Mouse (Mus musculus) stomach, embryonic 15.5 days (tissue): ENCODE results near the gene Slc6a21. TPM values are rescaled to one million over a fixed set of nuclear protein-coding genes. Genes with fewer than 3 reads are reported as not detected.
"Not testable (repeated sequence)": the region's sequence is repeated elsewhere in the genome, so short reads cannot be mapped to it uniquely, and the experiment has no call there.

Experiments used
- ATAC-seq: fragments of 200-750 bp; cut with Nextera tagmentation; 2 replicates; pipeline ENCODE4 v1.8.0; 2017; ENCODE audit warnings: low read depth, moderate number of reproducible peaks, moderate TSS enrichment; ENCODE audit not compliant: insufficient read depth, low FRiP score
- H3K27ac ChIP-seq: fragments of 300-500 bp; sonication (generic); 2 replicates; pipeline ENCODE4 v1.5.1; 2015; ENCODE audit warnings: mild to moderate bottlenecking, inconsistent platforms
- H3K27me3 ChIP-seq: fragments of 300-500 bp; sonication (generic); replicated peaks from 2 replicates; pipeline ENCODE4 v1.6.1; 2015; ENCODE audit warnings: inconsistent platforms
- H3K36me3 ChIP-seq: fragments of 300-500 bp; sonication (generic); 2 replicates; pipeline ENCODE4 v1.6.1; 2015; ENCODE audit warnings: inconsistent platforms
- H3K4me1 ChIP-seq: fragments of 300-500 bp; sonication (generic); 2 replicates; pipeline ENCODE4 v1.6.1; 2015; ENCODE audit warnings: inconsistent platforms
- H3K4me2 ChIP-seq: fragments of 300-500 bp; sonication (generic); 2 replicates; pipeline ENCODE4 v1.6.1; 2015; ENCODE audit warnings: mild to moderate bottlenecking, inconsistent platforms
- H3K4me3 ChIP-seq: fragments of 300-500 bp; sonication (generic); replicated peaks from 2 replicates; pipeline ENCODE4 v1.5.1; 2015; ENCODE audit warnings: inconsistent platforms
- H3K9ac ChIP-seq: fragments of 300-500 bp; sonication (generic); 2 replicates; pipeline ENCODE4 v1.6.1; 2015; ENCODE audit warnings: inconsistent platforms
- H3K9me3 ChIP-seq: fragments of 300-500 bp; sonication (generic); 2 replicates; pipeline ENCODE4 v1.6.1; 2016; ENCODE audit warnings: inconsistent platforms
- WGBS: fragments of 180-500 bp; shearing (Covaris S2); methylation state at CpG from one replicate; pipeline ENCODE4 v1.1.7; 2015; 5-methylcytosine and 5-hydroxymethylcytosine counted together
- polyA plus RNA-seq: library from polyadenylated mRNA; unstranded; fragments of >200 nt; fragmentation: Nextera tagmentation; extraction: Ambion mirVana; gene quantifications from 2 replicates; pipeline ENCODE4 v1.2.1, GENCODE M21; 2015

The Slc6a21 gene
- polyA plus RNA-seq, 1 experiment from 2014 or later: not detected

DNA sequence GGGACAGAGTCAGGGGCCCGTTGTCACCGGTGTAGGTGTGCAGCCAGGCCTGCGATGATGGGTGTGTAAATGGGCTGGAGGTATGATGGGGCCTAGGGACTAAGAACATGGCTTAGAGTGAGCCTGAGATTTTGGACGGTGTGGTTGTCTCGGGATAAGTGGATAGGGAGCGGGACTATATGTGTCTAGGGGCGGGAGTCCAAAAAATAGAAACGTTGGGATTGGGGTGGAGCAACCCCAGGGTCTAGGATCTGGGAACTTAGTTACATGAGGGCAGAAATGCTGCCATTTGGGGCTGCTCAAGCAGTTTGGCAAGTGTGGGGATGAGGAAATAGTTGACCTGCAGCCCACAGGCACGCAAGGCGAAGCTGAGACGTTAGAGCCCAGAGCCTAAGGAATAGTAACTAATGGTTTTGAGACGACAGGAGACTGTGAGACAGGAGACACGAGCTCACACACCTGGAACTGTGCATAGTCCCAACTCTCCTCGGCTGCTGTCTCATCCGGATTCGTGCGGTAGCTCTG, 41.6 kb upstream of the Slc6a21 start:
- H3K36me3 ChIP-seq: peaks cover 15% of the 10 kb centered on the region; the same call in 1 of the 2 replicates
- no peak overlapping the region for H3K27ac ChIP-seq
- H3K9me3 ChIP-seq: no peaks in the 10 kb centered on the region
- peak overlapping the region; percentile 44 for H3K4me2 ChIP-seq
- 0 out of 2 replicates have a peak, but pooled peaks have one; percentile 9 for ATAC-seq
- H3K4me1 ChIP-seq: peaks cover 31% of the 10 kb centered on the region
- 41% methylated on average over 17 of the region's 17 CpGs for WGBS
- H3K9ac ChIP-seq: 0 out of 2 replicates have a peak overlapping the region, but pooled peaks have one; percentile 14
- H3K4me3 ChIP-seq: peak overlapping the region; percentile 20
- peaks cover 4% of the 10 kb centered on the region; the same call in 1 of the 2 replicates for H3K27me3 ChIP-seq

DNA sequence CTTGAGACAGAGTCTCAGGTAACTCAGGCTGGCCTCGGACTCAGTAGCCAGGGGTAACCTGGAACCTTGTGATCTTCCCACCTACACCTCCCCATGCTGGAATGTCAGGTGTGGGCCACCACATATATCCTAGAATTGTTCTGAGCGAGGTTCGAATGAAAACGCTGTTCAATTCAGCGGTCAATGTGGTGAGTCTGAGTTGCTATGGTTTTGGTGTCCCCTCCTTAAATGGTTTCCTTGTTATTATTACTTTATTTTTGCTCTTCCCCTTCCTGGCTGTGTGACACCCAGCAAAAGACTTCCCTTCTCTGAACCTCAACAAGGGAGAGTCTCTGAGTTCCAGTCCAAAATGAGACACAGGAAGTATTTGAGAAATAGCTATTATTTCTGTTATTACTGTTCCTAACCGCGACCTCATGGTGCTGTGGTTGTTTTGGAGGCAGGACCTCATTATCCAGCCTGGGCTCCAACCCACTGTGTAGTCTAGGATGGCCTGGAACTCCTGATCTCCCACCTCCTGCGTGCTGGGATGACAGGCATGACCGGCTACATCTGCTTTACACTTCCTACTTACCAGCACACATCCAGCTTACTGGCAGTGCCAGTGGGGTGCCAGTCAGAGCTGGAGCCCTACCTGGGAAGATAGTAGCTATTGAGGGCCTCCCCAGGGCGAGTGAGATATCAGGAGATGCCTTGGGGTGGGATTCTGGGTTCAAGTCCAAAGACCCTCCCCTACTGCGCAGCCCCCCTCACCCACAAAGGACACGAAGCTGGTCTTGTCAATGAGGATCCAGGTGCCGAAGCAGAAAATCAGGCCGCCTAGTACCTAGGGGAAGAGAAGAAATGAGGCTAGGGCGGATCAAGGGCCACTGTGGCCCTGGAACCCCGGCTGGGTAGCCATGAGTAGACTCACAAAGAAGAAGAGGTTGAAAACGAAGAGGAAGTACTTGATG, 39.3 kb upstream of the Slc6a21 start:
- no peak for ATAC-seq
- 0 out of 2 replicates have a peak overlapping the region, but pooled peaks have one; percentile 1 for H3K4me3 ChIP-seq
- no peaks in the 10 kb centered on the region for H3K9me3 ChIP-seq
- no peak overlapping the region for H3K9ac ChIP-seq
- peaks cover 32% of the 10 kb centered on the region for H3K4me1 ChIP-seq
- H3K36me3 ChIP-seq: no peaks in the 10 kb centered on the region
- no peak overlapping the region; the same call in 1 of the 2 replicates for H3K4me2 ChIP-seq
- 73% methylated on average over 17 of the region's 17 CpGs for WGBS
- 0 out of 2 replicates have a peak overlapping the region, but pooled peaks have one; percentile 13 for H3K27ac ChIP-seq
- H3K27me3 ChIP-seq: peaks cover 4% of the 10 kb centered on the region; the same call in 1 of the 2 replicates

DNA sequence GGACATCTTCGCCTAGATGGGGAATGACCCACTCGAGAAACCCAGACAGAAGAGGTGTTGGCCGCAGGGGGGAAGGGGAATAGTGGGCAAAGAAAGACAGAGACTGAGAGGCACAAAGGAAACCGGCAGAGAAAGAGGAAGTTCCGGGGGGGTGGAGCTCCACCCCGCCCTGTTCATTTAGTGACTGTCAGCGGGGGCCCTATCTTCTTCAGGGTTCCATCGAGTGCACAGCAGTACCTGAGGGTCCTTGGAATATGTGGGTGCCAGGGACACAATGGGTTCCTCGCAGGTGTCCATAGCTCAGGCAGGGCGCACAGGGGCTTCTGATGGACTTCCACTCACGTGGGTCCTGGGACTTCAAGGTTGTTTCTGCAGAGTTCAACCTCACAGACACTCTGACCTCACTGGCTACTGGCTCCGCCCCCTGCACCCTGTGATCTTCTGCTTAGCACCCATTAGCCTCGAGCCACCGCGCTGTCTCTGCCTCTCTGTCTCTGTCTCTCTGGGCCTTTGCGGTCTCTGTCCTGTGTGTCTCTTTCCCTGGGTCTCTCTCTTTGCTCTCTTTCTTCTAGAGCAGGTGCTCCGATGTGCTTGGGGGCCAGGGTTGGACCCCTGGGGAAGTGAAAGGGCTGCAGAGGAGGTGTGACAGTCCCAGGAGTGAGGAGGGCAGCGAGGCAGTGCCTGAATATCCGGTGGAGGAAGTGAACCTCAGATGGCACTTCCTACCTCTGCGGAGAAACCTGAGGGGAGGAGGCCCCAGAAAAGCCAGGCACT, 38.4 kb upstream of the Slc6a21 start, which contains the start of gene Cd37:
TSS of gene Cd37 (minus strand) at position 393 of the 774 bp plus-strand sequence.
- no peaks in the 10 kb centered on the region for H3K36me3 ChIP-seq
- no peak for ATAC-seq
- H3K9me3 ChIP-seq: no peaks in the 10 kb centered on the region
- H3K27ac ChIP-seq: 0 out of 2 replicates have a peak within 1 kb of the TSS, but pooled peaks have one; percentile 13
- peak within 1 kb of the TSS; percentile 21; the same call in 1 of the 2 replicates for H3K4me2 ChIP-seq
- H3K9ac ChIP-seq: no peak within 1 kb of the TSS
- H3K4me3 ChIP-seq: 0 out of 2 replicates have a peak within 1 kb of the TSS, but pooled peaks have one; percentile 1
- H3K27me3 ChIP-seq: peaks cover 4% of the 10 kb centered on the region; the same call in 1 of the 2 replicates
- H3K4me1 ChIP-seq: peaks cover 24% of the 10 kb centered on the region
- WGBS: 35% methylated on average over 20 of the region's 20 CpGs

DNA sequence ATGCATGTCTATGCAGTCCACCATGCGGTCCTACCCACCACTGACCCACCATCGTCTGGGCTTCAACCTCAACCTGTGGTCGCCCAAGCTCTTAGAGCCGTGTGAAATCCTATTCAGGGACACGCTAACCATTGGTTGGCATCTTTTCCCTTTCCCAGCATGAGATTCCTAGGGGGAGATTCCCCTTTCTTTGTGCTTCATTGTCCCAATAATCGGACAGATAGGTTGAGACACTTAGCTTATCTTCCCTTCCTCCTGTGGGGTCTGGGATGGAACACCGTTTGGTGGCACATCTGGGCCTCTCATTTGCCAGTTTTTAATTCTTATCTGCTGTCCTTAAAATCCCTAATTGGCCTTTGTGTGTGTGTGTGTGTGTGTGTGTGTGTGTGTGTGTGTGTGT, 37.2 kb upstream of the Slc6a21 start:
- H3K4me1 ChIP-seq: peaks cover 13% of the 10 kb centered on the region
- no peak overlapping the region for H3K9ac ChIP-seq
- ATAC-seq: no peak
- no peaks in the 10 kb centered on the region for H3K9me3 ChIP-seq
- H3K27me3 ChIP-seq: peaks cover 4% of the 10 kb centered on the region; the same call in 1 of the 2 replicates
- H3K4me3 ChIP-seq: no peak overlapping the region
- 86% methylated on average over 7 of the region's 7 CpGs for WGBS
- no peak overlapping the region for H3K27ac ChIP-seq
- no peak overlapping the region for H3K4me2 ChIP-seq
- no peaks in the 10 kb centered on the region for H3K36me3 ChIP-seq

- Histone ChIP-seq H3K4me3 (peak within 1 kb of the TSS; percentile 23), H3K4me2 (peak within 1 kb of the TSS; percentile 54), H3K27me3 (peaks cover 4% of the 10 kb centered on the region; the same call in 1 of the 2 replicates), H3K9me3 (no peaks in the 10 kb centered on the region), H3K4me1 (peaks cover 6% of the 10 kb centered on the region), H3K9ac (no peak within 1 kb of the TSS), H3K27ac (no peak within 1 kb of the TSS), H3K36me3 (no peaks in the 10 kb centered on the region)
- 22% methylated on average over 52 of the region's 53 CpGs for WGBS
- ATAC-seq: 0 out of 2 replicates have a peak, but pooled peaks have one; percentile 39
Observed at GRCm38 (mm10) chr7:45240633-45241388, 36.5 kb upstream of the Slc6a21 start, which contains the start of gene Slc6a16. TSS of gene Slc6a16 (plus strand) at chr7:45241085.

GRCm38 (mm10) chr7:45241389-45241749, 35.9 kb upstream of the Slc6a21 start:
- Histone ChIP-seq H3K27me3 (peaks cover 4% of the 10 kb centered on the region; the same call in 1 of the 2 replicates), H3K4me2 (peak overlapping the region; percentile 54; the same call in 1 of the 2 replicates), H3K9ac (no peak overlapping the region), H3K36me3 (no peaks in the 10 kb centered on the region), H3K4me1 (peaks cover 6% of the 10 kb centered on the region), H3K9me3 (no peaks in the 10 kb centered on the region), H3K4me3 (no peak overlapping the region), H3K27ac (no peak overlapping the region)
- ATAC-seq: no peak
- 76% methylated on average over 6 of the region's 6 CpGs for WGBS

DNA sequence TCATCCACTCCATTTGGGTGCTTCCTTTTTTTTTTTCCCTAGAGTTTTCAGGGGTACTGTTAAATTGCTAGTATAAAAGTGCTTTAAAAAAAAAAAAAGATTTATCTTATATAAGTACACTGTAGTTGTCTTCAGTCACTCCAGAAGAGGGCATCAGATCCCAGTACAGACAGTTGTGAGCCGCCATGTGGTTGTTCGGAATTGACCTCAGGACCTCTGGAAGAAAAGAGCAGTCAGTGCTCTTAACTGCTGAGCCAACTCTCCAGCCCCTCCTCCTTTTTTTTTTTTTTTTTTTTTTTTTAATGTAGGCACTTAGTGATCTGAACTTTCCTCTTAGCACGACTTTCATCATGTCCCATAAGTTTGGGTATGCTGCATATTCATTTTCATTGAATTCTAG, 29.6 kb upstream of the Slc6a21 start:
- 50% methylated on average over 3 of the region's 3 CpGs for WGBS
- no peak for ATAC-seq
- Histone ChIP-seq H3K36me3 (no peaks in the 10 kb centered on the region), H3K4me3 (no peak overlapping the region), H3K4me1 (no peaks in the 10 kb centered on the region), H3K27ac (no peak overlapping the region), H3K4me2 (no peak overlapping the region), H3K9me3 (no peaks in the 10 kb centered on the region), H3K9ac (no peak overlapping the region), H3K27me3 (no peaks in the 10 kb centered on the region)

DNA sequence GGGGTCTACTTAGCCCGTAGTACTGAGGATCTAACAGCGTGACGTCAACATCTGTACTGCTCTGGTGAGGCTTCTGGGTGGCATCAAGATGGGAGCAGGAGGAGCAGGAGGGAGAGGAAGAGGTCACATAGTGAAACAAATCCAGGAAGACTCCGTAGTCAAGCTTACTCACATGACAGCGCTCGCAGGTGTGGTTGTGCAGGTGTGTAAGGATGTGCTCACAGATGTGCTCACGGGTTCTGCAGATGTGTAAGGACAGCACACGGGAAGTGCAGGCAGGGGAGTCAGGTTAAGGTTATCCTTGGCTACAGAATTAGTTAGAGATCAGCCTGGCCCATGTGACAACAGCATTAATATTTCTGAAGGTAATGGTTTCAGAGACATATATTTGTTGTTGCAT, 23.5 kb upstream of the Slc6a21 start:
- Histone ChIP-seq H3K4me1 (no peaks in the 10 kb centered on the region), H3K36me3 (no peaks in the 10 kb centered on the region), H3K4me2 (no peak overlapping the region), H3K4me3 (no peak overlapping the region), H3K27me3 (no peaks in the 10 kb centered on the region), H3K27ac (no peak overlapping the region), H3K9ac (no peak overlapping the region), H3K9me3 (no peaks in the 10 kb centered on the region)
- 72% methylated on average over 8 of the region's 8 CpGs for WGBS
- ATAC-seq: no peak

- 68% methylated on average over 7 of the region's 7 CpGs for WGBS
- not testable (repeated sequence) for H3K4me2 ChIP-seq, H3K36me3 ChIP-seq
Observed at GRCm38 (mm10) chr7:45255822-45256221, 21.5 kb upstream of the Slc6a21 start.

GRCm38 (mm10) chr7:45257063-45257840, 20.1 kb upstream of the Slc6a21 start:
- no peaks in the 10 kb centered on the region for H3K4me1 ChIP-seq
- H3K4me3 ChIP-seq: no peak overlapping the region
- H3K9me3 ChIP-seq: no peaks in the 10 kb centered on the region
- no peak overlapping the region for H3K27ac ChIP-seq
- no peaks in the 10 kb centered on the region for H3K27me3 ChIP-seq
- no peak for ATAC-seq
- no peak overlapping the region for H3K9ac ChIP-seq
- H3K36me3 ChIP-seq: no peaks in the 10 kb centered on the region
- H3K4me2 ChIP-seq: no peak overlapping the region
- 53% methylated on average over 11 of the region's 11 CpGs for WGBS

More at GRCm38 (mm10) chr7:45255822-45256221, 21.5 kb upstream of the Slc6a21 start:
- ATAC-seq, H3K27me3 ChIP-seq, H3K4me3 ChIP-seq, H3K27ac ChIP-seq, H3K9ac ChIP-seq, H3K9me3 ChIP-seq, H3K4me1 ChIP-seq: not testable (repeated sequence)
